7 mouse cellular contexts compared by ENCODE assay signal in the genomic region with DNA sequence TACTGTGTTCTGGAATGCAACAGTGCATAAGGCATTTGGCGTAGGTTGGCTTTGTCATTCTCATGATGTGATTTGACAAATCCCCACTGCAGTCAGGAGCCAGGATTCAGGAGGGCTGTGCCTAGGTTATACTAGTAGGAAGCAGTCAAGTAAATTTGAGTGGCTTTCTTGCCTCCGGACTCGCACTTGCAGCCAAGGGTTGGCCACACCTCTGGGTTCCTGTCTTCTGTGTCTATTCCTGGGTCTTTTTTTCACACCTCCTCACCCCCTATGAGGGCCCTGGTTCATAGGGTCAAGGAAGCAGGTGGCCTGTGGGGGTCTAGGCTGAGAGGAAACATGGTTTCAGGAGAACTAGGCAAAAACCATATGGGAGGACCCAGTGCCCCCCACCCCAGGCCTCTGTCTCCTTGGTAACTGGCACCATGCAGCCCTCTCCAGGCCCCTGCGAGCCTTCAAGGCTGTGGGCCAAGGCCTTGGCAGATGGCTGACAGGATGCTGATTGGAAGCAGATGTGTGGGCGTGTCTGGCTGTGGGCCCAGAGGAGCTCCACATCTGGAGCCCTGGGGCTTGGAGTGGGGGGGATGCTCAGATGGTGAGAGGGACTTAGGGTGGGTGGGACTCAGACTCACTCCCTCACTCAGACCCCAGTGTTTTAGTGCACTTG.
DNase-seq lines count a peak whose midpoint lies in the region; ATAC-seq and TF ChIP-seq lines count a peak whose summit lies in the region.

No protein-coding gene starts in this region.

- peak overlapping the region; percentile 78 for H3K27ac ChIP-seq in embryonic facial prominence, embryonic 14.5 days (replicated peaks; ENCODE audit: low read depth, low read length)
- 0 out of 2 replicates have a peak overlapping the region, but pooled peaks have one; percentile 16 for H3K27ac ChIP-seq in heart, embryonic 11.5 days (ENCODE audit: low read depth, low read length)
- no peak overlapping the region for H3K27ac ChIP-seq in left cerebral cortex, adult 2 months

- H3K9ac ChIP-seq in embryonic facial prominence, embryonic 14.5 days (ENCODE audit: low read depth, low read length), result no peak overlapping the region
- no peak overlapping the region for H3K9ac ChIP-seq in heart, embryonic 11.5 days (ENCODE audit: low read depth, low read length)

- DNase-seq in adrenal gland, postnatal 36 days, result peak; percentile 68 to 70
- DNase-seq in embryonic facial prominence, embryonic 14.5 days (ENCODE audit: low spot score), result peak; percentile 95
- DNase-seq in kidney, adult 8-10 months, result peak; percentile 38 to 44
- DNase-seq in testis, postnatal 14 days (ENCODE audit: low spot score), result peak; percentile 46
- DNase-seq in left cerebral cortex, adult 2 months (ENCODE audit: extremely low spot score in 1 of 2, low spot score in 2 of 2), result no peak

- no peaks in the 10 kb centered on the region for H3K36me3 ChIP-seq in embryonic facial prominence, embryonic 14.5 days (ENCODE audit: control insufficient read depth, insufficient read depth, low read length)
- no peaks in the 10 kb centered on the region for H3K36me3 ChIP-seq in heart, embryonic 11.5 days (ENCODE audit: control insufficient read depth, insufficient read depth, low read length)

- no peak for TF ChIP-seq CTCF in left cerebral cortex, adult 2 months (IDR thresholded peaks at IDR 0.05)

- no peaks in the 10 kb centered on the region for H3K27me3 ChIP-seq in embryonic facial prominence, embryonic 14.5 days (replicated peaks; ENCODE audit: control insufficient read depth, insufficient read depth, low read length)
- H3K27me3 ChIP-seq in heart, embryonic 11.5 days (ENCODE audit: control insufficient read depth, insufficient read depth, low read length), result no peaks in the 10 kb centered on the region

- no peak overlapping the region for H3K4me3 ChIP-seq in embryonic facial prominence, embryonic 14.5 days (ENCODE audit: low read depth, low read length)
- H3K4me3 ChIP-seq in heart, embryonic 11.5 days (ENCODE audit: low read depth, low read length), result no peak overlapping the region
- H3K4me3 ChIP-seq in left cerebral cortex, adult 2 months, result no peak overlapping the region

- 0 out of 2 replicates have a peak overlapping the region, but pooled peaks have one; percentile 5 for H3K4me2 ChIP-seq in embryonic facial prominence, embryonic 14.5 days (ENCODE audit: low read depth, low read length)
- H3K4me2 ChIP-seq in heart, embryonic 11.5 days, result no peak overlapping the region

- no peaks in the 10 kb centered on the region for H3K9me3 ChIP-seq in embryonic facial prominence, embryonic 14.5 days (ENCODE audit: control insufficient read depth, low read length)
- H3K9me3 ChIP-seq in heart, embryonic 11.5 days (replicated peaks; ENCODE audit: control insufficient read depth, low read length), result no peaks in the 10 kb centered on the region

- ATAC-seq in embryonic facial prominence, embryonic 14.5 days (ENCODE audit: low read depth), result peak; percentile 93
- peak; percentile 69 for ATAC-seq in heart, embryonic 11.5 days (replicated peaks; ENCODE audit: insufficient number of reproducible peaks, low FRiP score, low TSS enrichment)
- ATAC-seq in megakaryocyte progenitor cell, adult 5-6 weeks (replicated peaks; ENCODE audit: poor library complexity), result peak; percentile 46

- intact Hi-C loops in left cerebral cortex, adult 2 months (cut with DNase I), result no loop called here

- WGBS in embryonic facial prominence, embryonic 14.5 days, result 21% methylated on average over 5 of the region's 5 CpGs
- 35% methylated on average over 5 of the region's 5 CpGs for WGBS in heart, embryonic 11.5 days (ENCODE audit: insufficient replicate concordance)

- H3K4me1 ChIP-seq in embryonic facial prominence, embryonic 14.5 days (ENCODE audit: control insufficient read depth, insufficient read depth, low read length), result peaks cover 43% of the 10 kb centered on the region
- peaks cover 34% of the 10 kb centered on the region for H3K4me1 ChIP-seq in heart, embryonic 11.5 days (ENCODE audit: control insufficient read depth, insufficient read depth, low read length)

Comparison
In these comparisons a context has a peak if more than half of its experiments do, and no peak if none do; other contexts are left out.
1. DNase-seq: peak in adrenal gland, postnatal 36 days (2 of 2), embryonic facial prominence, embryonic 14.5 days (single experiment), kidney, adult 8-10 months (2 of 2) and testis, postnatal 14 days (single experiment); none in left cerebral cortex, adult 2 months (0 of 2).
2. Peak in every context shown above with its lines, with median percentiles within 50 percentile points of each other: ATAC-seq.